Mouse (Mus musculus) ES-Bruce4 (cell line): ENCODE measurements around the gene Tmem248.

Experiments used
- CTCF ChIP-seq: IDR thresholded peaks from one replicate; pipeline ENCODE4 v1.8.1; 2011; ENCODE audit warnings: low read depth, low read length
- POLR2A ChIP-seq: IDR thresholded peaks from one replicate; pipeline ENCODE4 v1.8.1; 2011; ENCODE audit warnings: low read length; ENCODE audit not compliant: insufficient read depth

GRCm38 (mm10) chr5:130191865-130192264, 25.0 kb upstream of the Tmem248 start:
- TF ChIP-seq POLR2A (no peak), CTCF (no peak)
